Mouse (Mus musculus) CH12F3 (cell line): ENCODE results near the gene Kcne4.
"Not testable (repeated sequence)": the region's sequence is repeated elsewhere in the genome, so short reads cannot be mapped to it uniquely, and the experiment has no call there.

Experiments
- in situ Hi-C: fragments of 300-500 bp; cut with MboI; formaldehyde crosslinking; loops from 2 replicates; pipeline ENCODE4 v1.14.3; 2020; ENCODE audit warnings: low sequenced_read_pairs

The Kcne4 gene

DNA sequence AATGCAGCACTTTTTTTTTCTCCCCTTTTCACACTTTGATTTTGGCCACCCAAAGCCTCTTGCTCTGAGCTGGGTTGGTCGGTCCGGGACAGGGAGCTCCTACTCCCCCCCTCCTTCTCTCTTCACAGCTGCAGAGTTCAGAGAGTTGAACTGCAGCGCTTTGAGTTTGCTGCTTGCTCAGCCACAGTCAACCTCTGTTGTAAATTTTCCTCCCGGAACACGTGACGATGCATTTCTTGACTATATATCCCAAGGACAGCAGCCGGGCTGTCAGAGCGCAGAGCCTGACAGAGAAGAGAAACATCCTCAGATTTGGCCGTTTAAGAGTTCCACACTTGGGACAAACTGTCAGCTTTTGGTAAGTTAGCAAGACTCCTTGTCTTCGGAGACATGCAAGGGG lies at the start of gene Kcne4:
Kcne4 (plus strand) TSS at position 120 of the 400 bp plus-strand sequence.
- in situ Hi-C loops: no loop called here

GRCm38 (mm10) chr1:78781899-78782298 lies 34.7 kb upstream of the Kcne4 start:
- in situ Hi-C loops: no loop called here

DNA sequence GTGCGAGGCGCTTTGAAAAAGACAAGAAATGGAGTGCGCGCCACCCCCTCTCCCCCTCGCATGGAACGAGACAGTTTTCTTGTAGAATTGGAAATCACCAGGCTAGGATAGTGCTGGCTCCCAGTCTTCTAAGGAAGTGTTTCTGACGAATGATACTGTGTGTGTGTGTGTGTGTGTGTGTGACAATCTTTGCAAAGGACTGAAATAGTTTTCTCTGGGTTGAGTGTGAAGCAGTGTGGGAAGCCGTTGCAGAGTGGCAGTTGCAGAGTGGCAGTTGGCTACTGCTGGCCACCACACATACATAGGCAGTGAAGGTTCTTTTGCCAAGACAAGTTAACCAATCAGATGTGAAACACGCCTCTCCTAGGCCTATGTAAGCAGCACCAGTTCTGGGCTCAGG lies 31.6 kb upstream of the Kcne4 start:
- in situ Hi-C loops: not testable (repeated sequence)

DNA sequence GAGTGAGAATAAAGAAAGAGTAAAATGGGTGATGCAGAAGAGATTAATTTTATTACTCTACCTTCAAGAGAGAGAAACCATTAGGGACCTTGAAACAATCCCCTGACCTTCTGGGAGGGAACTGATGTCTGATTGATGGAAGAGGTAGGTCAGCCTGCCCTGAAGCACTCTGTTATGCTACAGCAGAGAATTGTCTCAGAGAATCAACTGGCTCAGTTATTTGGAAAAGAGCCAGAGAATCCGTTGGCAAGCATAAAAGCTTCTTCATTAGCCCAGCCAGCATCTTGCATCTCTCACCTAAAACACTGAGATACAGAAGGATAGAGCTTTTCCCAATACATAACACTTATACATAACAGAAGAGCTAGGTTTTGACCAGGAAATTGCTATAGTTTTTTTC lies 26.8 kb upstream of the Kcne4 start:
- in situ Hi-C loops: no loop called here

DNA sequence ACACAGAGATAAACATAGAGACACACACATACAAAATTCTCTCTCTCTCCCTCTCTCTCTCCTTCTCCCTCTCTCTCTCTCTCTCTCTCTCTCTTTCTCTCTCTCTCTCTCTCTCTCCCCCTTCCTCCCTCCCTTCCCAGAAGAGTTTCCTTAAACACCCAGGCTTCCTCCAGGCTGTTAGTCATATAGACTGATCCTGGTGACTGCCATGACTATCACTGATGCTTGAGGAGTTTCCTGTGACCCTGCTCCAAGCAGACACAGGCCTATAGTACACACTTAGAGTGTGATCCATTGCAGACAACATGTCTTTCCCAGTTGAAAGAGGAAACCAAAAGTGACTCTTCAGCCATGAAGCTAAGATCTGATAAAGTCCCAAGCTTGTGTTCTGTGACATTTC lies 9.1 kb upstream of the Kcne4 start:
- in situ Hi-C loops: no loop called here

DNA sequence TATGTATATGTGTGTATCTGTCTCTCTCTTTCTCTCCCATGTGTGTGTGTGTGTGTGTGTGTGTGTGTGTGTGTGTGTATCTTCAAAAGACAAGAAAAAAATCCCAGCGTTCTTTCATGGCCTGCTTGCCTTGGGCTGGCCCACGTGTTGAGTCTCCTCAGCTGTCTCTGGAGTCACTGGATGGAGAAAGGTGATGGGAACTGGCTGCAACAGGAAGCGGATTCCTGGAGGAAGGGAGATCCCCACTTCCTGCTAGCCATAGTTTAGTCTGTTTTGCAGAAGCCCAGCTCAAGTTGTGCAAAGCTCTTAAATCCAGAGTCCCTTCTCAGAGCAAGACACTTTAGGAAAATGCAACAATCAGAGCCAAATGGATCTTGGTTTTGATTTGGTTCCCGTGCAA lies 6.7 kb upstream of the Kcne4 start:
- in situ Hi-C loops: no loop called here

GRCm38 (mm10) chr1:78810904-78811303 lies 5.7 kb upstream of the Kcne4 start:
- in situ Hi-C loops: no loop called here

- in situ Hi-C loops: no loop called here
Observed at GRCm38 (mm10) chr1:78811975-78812490, 4.5 kb upstream of the Kcne4 start.

DNA sequence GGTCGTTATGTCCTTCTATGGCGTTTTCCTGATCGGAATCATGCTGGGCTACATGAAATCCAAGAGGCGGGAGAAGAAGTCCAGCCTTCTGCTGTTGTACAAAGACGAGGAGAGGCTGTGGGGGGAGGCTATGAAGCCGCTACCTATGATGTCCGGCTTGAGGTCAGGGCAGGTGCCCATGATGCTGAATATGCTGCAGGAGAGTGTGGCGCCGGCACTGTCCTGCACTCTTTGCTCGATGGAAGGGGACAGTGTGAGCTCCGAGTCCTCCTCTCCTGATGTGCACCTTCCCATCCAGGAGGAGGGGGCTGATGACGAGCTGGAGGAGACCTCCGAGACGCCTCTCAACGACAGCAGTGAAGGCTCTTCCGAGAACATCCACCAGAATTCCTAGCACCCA lies 1.2 kb downstream of the Kcne4 start:
- in situ Hi-C loops: no loop called here

- in situ Hi-C loops: no loop called here
Observed at GRCm38 (mm10) chr1:78818630-78819526, 2.3 kb downstream of the Kcne4 start.

DNA sequence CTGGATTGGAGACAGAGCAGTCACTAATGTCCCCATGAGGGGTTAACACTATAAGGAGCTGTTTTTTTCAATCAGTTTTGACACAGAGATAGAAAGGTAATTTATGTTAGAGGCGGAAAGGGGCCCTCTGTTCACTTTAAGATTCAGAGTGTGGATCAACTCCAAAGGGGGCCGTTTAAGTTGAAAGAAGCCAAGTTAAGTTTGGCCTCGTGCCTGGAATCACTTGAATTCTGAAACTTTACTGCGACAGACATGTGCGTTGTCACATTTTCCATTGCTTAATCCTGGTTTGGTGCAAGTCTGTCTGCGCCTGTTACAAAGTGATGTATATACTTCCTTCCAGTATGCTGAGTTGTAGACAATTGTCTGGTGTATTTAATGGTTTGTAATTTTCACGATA lies 3.0 kb downstream of the Kcne4 start:
- in situ Hi-C loops: no loop called here

GRCm38 (mm10) chr1:78820176-78820575 lies 3.6 kb downstream of the Kcne4 start:
- in situ Hi-C loops: no loop called here

- in situ Hi-C loops: no loop called here
Observed at GRCm38 (mm10) chr1:78821111-78821510, 4.6 kb downstream of the Kcne4 start.

- in situ Hi-C loops: no loop called here
Observed at GRCm38 (mm10) chr1:78821733-78822430, 5.3 kb downstream of the Kcne4 start.

GRCm38 (mm10) chr1:78825246-78825645 lies 8.7 kb downstream of the Kcne4 start:
- in situ Hi-C loops: no loop called here

DNA sequence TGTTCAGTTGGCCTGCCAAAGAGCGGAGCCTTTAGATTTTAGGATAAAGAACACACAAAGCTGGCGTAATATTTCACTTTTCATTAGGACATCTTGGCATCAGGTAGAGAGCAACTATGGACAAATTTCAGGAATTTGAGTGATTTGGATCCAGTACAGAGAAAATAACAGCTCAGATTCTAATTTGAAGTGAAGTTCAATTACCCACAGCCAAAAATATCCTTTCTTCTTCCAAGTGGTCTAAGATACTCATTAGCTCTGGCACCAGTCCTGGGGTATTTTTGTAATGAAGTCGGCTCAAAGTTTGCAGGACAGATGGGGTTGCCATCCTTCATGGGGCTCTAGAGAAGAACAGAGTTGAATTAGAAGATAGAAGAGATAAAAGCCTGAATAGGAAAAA lies 21.9 kb downstream of the Kcne4 start:
- in situ Hi-C loops: no loop called here

- in situ Hi-C loops: no loop called here
Observed at GRCm38 (mm10) chr1:78840769-78841168, 24.2 kb downstream of the Kcne4 start.

GRCm38 (mm10) chr1:78845661-78846060 lies 29.1 kb downstream of the Kcne4 start:
- in situ Hi-C loops: no loop called here

GRCm38 (mm10) chr1:78846471-78846870 lies 29.9 kb downstream of the Kcne4 start:
- in situ Hi-C loops: no loop called here

DNA sequence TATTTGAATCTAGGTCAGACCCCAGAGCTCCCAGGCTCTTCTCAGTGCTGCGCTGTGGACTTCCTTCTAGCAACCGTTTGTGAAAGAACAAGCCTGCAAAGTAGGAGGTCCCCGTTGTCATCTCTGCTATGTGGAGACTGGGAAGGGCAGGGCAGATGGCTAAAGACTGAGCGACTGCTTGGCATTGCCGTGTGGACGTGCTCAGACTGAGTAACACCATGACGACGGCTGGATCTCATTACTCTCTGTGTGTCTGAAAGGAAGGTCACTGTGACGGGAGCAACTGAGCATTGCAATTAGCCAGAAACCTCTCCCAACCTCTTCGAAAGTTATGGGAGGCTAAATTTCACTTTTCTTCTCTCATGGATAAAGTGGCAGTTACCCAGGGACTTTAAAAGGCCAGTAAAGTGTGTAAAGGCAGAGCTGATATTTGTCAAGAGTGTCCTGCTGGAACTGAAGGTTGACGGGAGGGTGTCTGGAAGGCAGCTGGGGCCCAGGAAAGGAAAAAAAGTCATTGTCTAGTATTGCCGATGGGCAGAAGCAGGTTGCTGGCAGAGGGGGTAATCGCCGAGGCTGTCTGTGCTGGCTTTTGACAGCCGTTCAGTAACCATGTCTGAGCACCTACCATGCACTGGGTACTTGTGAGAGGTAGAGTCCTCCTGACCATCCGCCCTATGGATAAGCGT lies 36.0 kb downstream of the Kcne4 start:
- in situ Hi-C loops: no loop called here

GRCm38 (mm10) chr1:78853094-78853445 lies 36.5 kb downstream of the Kcne4 start:
- in situ Hi-C loops: no loop called here
